In the genomic region with DNA sequence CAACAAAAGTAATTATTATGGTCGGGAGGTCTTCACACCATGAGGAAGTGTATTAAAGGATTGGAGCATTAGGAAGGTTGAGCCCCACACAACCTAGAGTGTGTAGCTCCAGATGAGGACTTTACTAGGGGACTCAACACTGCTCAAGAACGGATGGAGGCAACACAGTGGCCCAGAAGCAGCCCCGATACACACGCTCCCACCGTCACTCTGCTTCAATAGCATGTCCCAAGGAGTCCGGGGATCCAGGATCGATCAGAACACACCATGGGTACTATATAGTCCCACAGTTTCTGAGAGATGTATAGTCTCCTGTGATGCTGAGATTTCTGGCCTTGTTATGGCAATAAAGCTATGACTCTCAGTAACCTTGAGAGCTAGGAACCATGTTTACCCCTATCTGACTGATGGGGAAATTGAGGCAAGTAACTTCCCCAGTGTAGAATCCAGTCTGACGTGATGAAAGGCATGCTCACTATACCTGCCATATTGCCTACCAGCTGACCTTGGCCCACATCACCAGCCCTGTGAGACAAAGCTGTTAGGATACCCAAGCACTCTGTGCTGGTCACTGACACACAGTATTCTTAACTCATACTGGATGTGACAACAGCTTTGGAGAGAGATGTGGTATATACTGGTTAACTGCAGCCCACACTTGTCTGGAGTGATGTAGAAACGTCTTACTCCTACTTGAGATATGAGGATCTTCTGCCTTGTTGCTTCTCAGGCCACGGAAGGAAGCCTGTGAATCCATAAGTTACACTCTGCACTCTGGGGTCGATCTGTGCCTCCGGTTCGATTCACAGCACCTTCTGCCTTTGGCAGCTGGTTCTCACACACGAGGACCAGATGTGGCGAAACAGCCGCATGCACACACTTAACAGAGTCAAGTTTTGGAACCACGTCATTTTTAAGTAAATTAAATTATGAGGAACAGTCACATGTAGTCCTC, we compare ENCODE assay signal across 22 mouse cellular contexts. TPM values are rescaled to one million over a fixed set of nuclear protein-coding genes. Genes with fewer than 3 reads are reported as not detected.
A peak's percentile ranks its signal among the peaks of the same experiment; 100 is the strongest.
DNase-seq lines count a peak whose midpoint lies in the region; ATAC-seq and TF ChIP-seq lines count a peak whose summit lies in the region.
"Had no signal": no experiment of that assay in that cellular context is flagged by ENCODE, and none has a peak within 500 bp of the region (broad histone marks: within the 10 kb centered on the region; RNA-seq: fewer than 3 reads in every experiment).

No protein-coding gene starts in this region.

- H3K36me3 ChIP-seq in limb, embryonic 10.5 days, result no peaks in the 10 kb centered on the region
- peaks cover 13% of the 10 kb centered on the region; the same call in 1 of the 2 replicates for H3K36me3 ChIP-seq in hindbrain, embryonic 12.5 days

- no peak overlapping the region for H3K9ac ChIP-seq in hindbrain, embryonic 12.5 days

- peaks cover 14% of the 10 kb centered on the region for H3K4me1 ChIP-seq in limb, embryonic 10.5 days
- H3K4me1 ChIP-seq in hindbrain, embryonic 12.5 days, result peaks cover 12% of the 10 kb centered on the region

- H3K27ac ChIP-seq in gastrocnemius, adult 2 months, result peak overlapping the region; percentile 86
- peak overlapping the region; percentile 25; the same call in 1 of the 2 replicates for H3K27ac ChIP-seq in layer of hippocampus, adult 2 months
- H3K27ac ChIP-seq in limb, embryonic 10.5 days, result no peak overlapping the region
- no peak overlapping the region for H3K27ac ChIP-seq in hindbrain, embryonic 12.5 days
- H3K27ac ChIP-seq: midbrain, embryonic 10.5 days had no signal

- H3K4me2 ChIP-seq in hindbrain, embryonic 12.5 days (replicated peaks), result no peak overlapping the region

- 92% methylated on average over 17 of the region's 17 CpGs for WGBS in limb, embryonic 10.5 days
- 94% methylated on average over 17 of the region's 17 CpGs for WGBS in hindbrain, embryonic 12.5 days

- no peak for DNase-seq in gastrocnemius, adult 2 months
- DNase-seq in gastrocnemius, adult 8-10 months (ENCODE audit: low spot score in 2 of 2), result no peak
- no peak for DNase-seq in layer of hippocampus, adult 2 months (ENCODE audit: low spot score in 2 of 2)
- DNase-seq in layer of hippocampus, adult 9-10 months (ENCODE audit: low spot score), result no peak
- DNase-seq in CD4-positive helper T cell, adult 2 months (ENCODE audit: low read depth, low spot score), result peak; percentile 15
- DNase-seq in limb, embryonic 10.5 days (ENCODE audit: low spot score), result peak; percentile 21
- DNase-seq in right cerebral cortex, postnatal 10 days (ENCODE audit: low spot score in 2 of 2), result no peak
- DNase-seq: adrenal gland, postnatal 36 days; cerebellum, postnatal 10 days; gastrocnemius, postnatal 14 days; kidney, adult 11 months; kidney, postnatal 25 days; spleen, adult 18-20 months; thymus, postnatal 4 days had no signal

- ATAC-seq in hindbrain, embryonic 12.5 days (ENCODE audit: low FRiP score), result no peak
- ATAC-seq: activated CD4-positive, CD25-positive, alpha-beta regulatory T cell, adult 4 months had no signal

- intact Hi-C loops in gastrocnemius, adult 2 months (cut with DNase I), result loop anchor here (5.0 kb wide), 1 partner anchor 1928 kb away; the partner anchor contains the start of gene Ankrd26

- no peaks in the 10 kb centered on the region for H3K27me3 ChIP-seq in limb, embryonic 10.5 days (ENCODE audit: low read depth, poor library complexity, severe bottlenecking)
- H3K27me3 ChIP-seq in hindbrain, embryonic 12.5 days, result no peaks in the 10 kb centered on the region

- TF ChIP-seq CTCF in gastrocnemius, adult 2 months (IDR thresholded peaks at IDR 0.05), result no peak
- no peak for TF ChIP-seq CTCF in layer of hippocampus, adult 2 months (conservative IDR thresholded peaks at IDR 0.05)

- H3K4me3 ChIP-seq in gastrocnemius, adult 2 months, result no peak overlapping the region
- no peak overlapping the region for H3K4me3 ChIP-seq in layer of hippocampus, adult 2 months
- no peak overlapping the region for H3K4me3 ChIP-seq in limb, embryonic 10.5 days
- H3K4me3 ChIP-seq in hindbrain, embryonic 12.5 days, result no peak overlapping the region
- H3K4me3 ChIP-seq: midbrain, embryonic 10.5 days had no signal

- no peaks in the 10 kb centered on the region for H3K9me3 ChIP-seq in limb, embryonic 10.5 days (replicated peaks)
- no peaks in the 10 kb centered on the region for H3K9me3 ChIP-seq in hindbrain, embryonic 12.5 days (replicated peaks)
- H3K9me3 ChIP-seq: midbrain, embryonic 10.5 days had no signal

RNA-seq across cellular contexts. Expression of gene Zfp422, which starts 5.2 kb away (rescaled TPM):
- total RNA-seq in gastrocnemius, adult 2 months (2021), result 1 to 10 TPM; 7.7 to 7.9 TPM
- 1 to 10 TPM; 5.9 to 7.9 (median 7.2) TPM for total RNA-seq in gastrocnemius, adult 8-10 months (2022)
- total RNA-seq in layer of hippocampus, adult 2 months (2021), result 10 to 100 TPM; 21.2 to 22.1 TPM
- polyA plus RNA-seq in limb, embryonic 10.5 days (2016; fragmentation: Nextera tagmentation; extraction: Ambion mirVana), result 235 and 264 TPM in 2 replicates
- polyA plus RNA-seq in hindbrain, embryonic 12.5 days (2016; fragmentation: Nextera tagmentation; extraction: Ambion mirVana), result 237 and 251 TPM in 2 replicates

RNA-seq across cellular contexts. Expression of gene Depp1, which starts 16.4 kb away (rescaled TPM):
- 10 to 100 TPM in 1 of 2 experiments, 1 to 10 TPM in 1; 6.2 to 24.0 TPM for total RNA-seq in gastrocnemius, adult 2 months (2021)
- total RNA-seq in gastrocnemius, adult 8-10 months (2022), result 10 to 100 TPM in 1 of 4 experiments, 1 to 10 TPM in 3; 3.5 to 31.5 (median 5.1) TPM
- 1 to 10 TPM in 1 of 2 experiments, under 1 TPM in 1; 0.54 to 1.4 TPM for total RNA-seq in layer of hippocampus, adult 2 months (2021)
- 34.4 and 34.7 TPM in 2 replicates for polyA plus RNA-seq in limb, embryonic 10.5 days (2016; fragmentation: Nextera tagmentation; extraction: Ambion mirVana)
- polyA plus RNA-seq in hindbrain, embryonic 12.5 days (2016; fragmentation: Nextera tagmentation; extraction: Ambion mirVana), result 9.5 and 9.7 TPM in 2 replicates
- total RNA-seq: neutrophil, adult 5-6 weeks had no signal

RNA-seq across cellular contexts. Expression of gene Rassf4, which starts 39.7 kb away (rescaled TPM):
- total RNA-seq in gastrocnemius, adult 2 months (2021), result 1 to 10 TPM; 1.7 to 2.3 TPM
- 1 to 10 TPM; 1.1 to 1.7 (median 1.1) TPM for total RNA-seq in gastrocnemius, adult 8-10 months (2022)
- 1 to 10 TPM; 3.8 to 6.0 TPM for total RNA-seq in layer of hippocampus, adult 2 months (2021)
- polyA plus RNA-seq in limb, embryonic 10.5 days (2016; fragmentation: Nextera tagmentation; extraction: Ambion mirVana), result 2.7 and 4.2 TPM in 2 replicates
- 38.7 and 46.7 TPM in 2 replicates for polyA plus RNA-seq in hindbrain, embryonic 12.5 days (2016; fragmentation: Nextera tagmentation; extraction: Ambion mirVana)

RNA-seq across cellular contexts. Expression of gene Olfr215, which starts 50.0 kb away (rescaled TPM):
- not detected for total RNA-seq in gastrocnemius, adult 2 months (2021)
- total RNA-seq in gastrocnemius, adult 8-10 months (2022), result not detected
- not detected for total RNA-seq in layer of hippocampus, adult 2 months (2021)
- polyA plus RNA-seq in limb, embryonic 10.5 days (2016; fragmentation: Nextera tagmentation; extraction: Ambion mirVana), result not detected in 2 replicates
- polyA plus RNA-seq in hindbrain, embryonic 12.5 days (2016; fragmentation: Nextera tagmentation; extraction: Ambion mirVana), result not detected in 2 replicates
- total RNA-seq: adrenal gland, postnatal 36 days; gastrocnemius, postnatal 14 days; layer of hippocampus, postnatal 14 days; left cerebral cortex, postnatal 14 days; neutrophil, adult 5-6 weeks had no signal
- polyA plus RNA-seq: activated CD4-positive, CD25-positive, alpha-beta regulatory T cell, adult 4 months; hindbrain, embryonic 11.5 days; lung, adult 2 months; midbrain, embryonic 10.5 days had no signal

Comparison
In these comparisons a context has a peak if more than half of its experiments do, and no peak if none do; other contexts are left out.
1. DNase-seq: peak in CD4-positive helper T cell, adult 2 months (single experiment) and limb, embryonic 10.5 days (single experiment); none in gastrocnemius, adult 2 months (single experiment), gastrocnemius, adult 8-10 months (0 of 2), layer of hippocampus, adult 2 months (0 of 2), layer of hippocampus, adult 9-10 months (single experiment) and right cerebral cortex, postnatal 10 days (0 of 2).
2. H3K27ac ChIP-seq: peak in gastrocnemius, adult 2 months (single experiment) and layer of hippocampus, adult 2 months (single experiment); none in limb, embryonic 10.5 days (single experiment) and hindbrain, embryonic 12.5 days (single experiment).